Mouse (Mus musculus): ENCODE measurements around the gene Zdhhc9. TPM values are rescaled to one million over a fixed set of nuclear protein-coding genes. Genes with fewer than 3 reads are reported as not detected.

Zdhhc9 gene
- polyA plus RNA-seq, 1 experiment from 2014 or later: 9.0 TPM

DNA sequence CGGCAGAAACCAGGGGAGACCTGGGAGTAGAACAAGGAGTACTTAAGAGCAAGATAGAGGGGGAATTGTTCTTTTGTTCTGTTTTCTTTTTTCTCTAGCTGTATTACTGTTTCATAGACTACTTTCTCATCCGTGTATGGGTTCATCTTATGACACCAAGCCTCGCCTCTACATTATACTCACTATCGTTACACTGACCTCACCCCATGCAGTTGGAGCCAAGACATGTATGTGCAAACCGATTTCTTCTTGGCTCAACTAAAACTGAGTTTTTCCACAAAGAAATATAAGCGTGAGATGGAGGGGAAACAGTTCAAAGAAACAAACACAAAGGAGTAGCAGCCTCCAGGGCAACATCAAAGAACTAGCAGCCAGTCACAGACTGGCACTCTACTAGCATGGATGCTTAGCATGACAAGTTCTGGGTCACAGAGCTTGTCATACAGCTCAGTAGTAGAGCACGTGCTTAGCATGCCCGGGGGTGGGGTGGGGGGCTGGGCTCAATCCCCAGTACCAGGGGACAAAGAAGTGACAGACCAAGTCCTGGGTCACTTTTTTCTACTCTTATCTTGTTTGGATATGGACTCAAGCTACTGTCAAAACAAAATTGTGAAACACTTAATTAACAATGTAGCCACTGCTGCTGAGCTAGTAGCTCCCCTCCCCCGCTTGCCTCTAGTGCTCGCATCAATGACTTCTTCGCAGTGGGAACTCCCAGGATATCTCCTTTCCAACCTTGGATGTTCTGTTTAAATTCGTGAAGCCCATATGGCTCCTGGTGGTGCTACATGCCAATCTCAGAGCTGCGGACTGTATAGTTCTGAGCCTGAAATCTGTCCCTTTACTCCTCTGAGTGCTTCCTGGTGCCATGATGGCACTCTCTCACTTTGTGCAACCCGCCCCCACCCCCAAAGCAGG, 15.2 kb downstream of the Zdhhc9 start:
- H3K27me3 ChIP-seq (ENCODE audit: control insufficient read depth, insufficient read depth, low read depth, low read length): no peaks in the 10 kb centered on the region
- WGBS: 56% methylated on average over 14 of the region's 14 CpGs
- no peaks in the 10 kb centered on the region for H3K4me1 ChIP-seq (ENCODE audit: control insufficient read depth, insufficient read depth, low read length)
- no peaks in the 10 kb centered on the region for H3K9me3 ChIP-seq (replicated peaks; ENCODE audit: control insufficient read depth, low read length, poor library complexity, severe bottlenecking)
- ATAC-seq: no peak
- no peak overlapping the region for H3K27ac ChIP-seq (ENCODE audit: low read length)
- peaks cover 5% of the 10 kb centered on the region; the same call in 1 of the 2 replicates for H3K36me3 ChIP-seq (ENCODE audit: control insufficient read depth, insufficient read depth, low read length)
- no peak overlapping the region for H3K4me3 ChIP-seq (ENCODE audit: low read depth, low read length)
- H3K9ac ChIP-seq (ENCODE audit: low read depth, low read length): no peak overlapping the region
- H3K4me2 ChIP-seq (ENCODE audit: low read length): no peak overlapping the region

DNA sequence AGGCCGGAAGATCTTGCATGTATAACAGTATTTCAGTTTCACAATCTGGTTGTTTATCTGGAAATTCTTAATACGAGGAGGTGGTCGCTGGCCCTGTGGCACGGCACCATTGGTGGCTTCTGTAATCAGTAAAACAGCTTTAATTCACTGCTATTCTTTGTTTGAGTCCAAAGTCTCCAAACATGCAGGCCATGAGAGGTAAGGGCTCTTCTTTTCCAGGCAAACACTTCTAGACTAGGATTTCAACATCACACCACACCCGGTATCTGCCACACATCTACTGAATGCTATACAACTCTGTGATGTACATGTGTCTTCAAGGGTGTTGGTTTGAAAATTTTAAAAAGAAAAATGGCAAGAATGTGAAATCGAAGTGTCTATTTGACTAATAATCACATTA, 17.4 kb downstream of the Zdhhc9 start:
- no peak overlapping the region for H3K9ac ChIP-seq (ENCODE audit: low read depth, low read length)
- no peak overlapping the region for H3K4me3 ChIP-seq (ENCODE audit: low read depth, low read length)
- no peaks in the 10 kb centered on the region for H3K4me1 ChIP-seq (ENCODE audit: control insufficient read depth, insufficient read depth, low read length)
- ATAC-seq: no peak
- H3K9me3 ChIP-seq (replicated peaks; ENCODE audit: control insufficient read depth, low read length, poor library complexity, severe bottlenecking): no peaks in the 10 kb centered on the region
- no peak overlapping the region for H3K27ac ChIP-seq (ENCODE audit: low read length)
- H3K27me3 ChIP-seq (ENCODE audit: control insufficient read depth, insufficient read depth, low read depth, low read length): no peaks in the 10 kb centered on the region
- H3K4me2 ChIP-seq (ENCODE audit: low read length): no peak overlapping the region
- H3K36me3 ChIP-seq (ENCODE audit: control insufficient read depth, insufficient read depth, low read length): peaks cover 5% of the 10 kb centered on the region; the same call in 1 of the 2 replicates
- 91% methylated on average over 6 of the region's 6 CpGs for WGBS

DNA sequence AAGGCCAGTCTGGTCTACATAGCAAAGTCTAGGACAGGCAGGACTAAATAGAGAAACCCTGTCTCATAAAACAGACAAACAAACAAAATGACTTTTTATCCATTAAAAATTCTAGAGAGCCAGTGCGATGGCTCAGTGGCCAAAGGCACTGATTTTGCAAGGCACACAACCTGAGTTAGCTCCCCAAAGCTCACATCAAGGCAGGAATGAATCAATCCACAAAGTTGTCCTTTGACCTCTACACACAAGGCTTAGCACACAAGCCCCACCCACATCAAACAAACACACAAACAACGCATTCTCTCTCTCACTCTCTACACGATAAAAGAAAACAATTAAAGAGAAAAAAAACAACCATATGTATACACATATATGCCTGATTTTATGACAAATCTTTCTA, 24.0 kb downstream of the Zdhhc9 start:
- Histone ChIP-seq H3K4me3 (ENCODE audit: low read depth, low read length) (no peak overlapping the region), H3K9me3 (replicated peaks; ENCODE audit: control insufficient read depth, low read length, poor library complexity, severe bottlenecking) (no peaks in the 10 kb centered on the region), H3K36me3 (ENCODE audit: control insufficient read depth, insufficient read depth, low read length) (0 out of 2 replicates have a peak, but pooled peaks cover 3% of the 10 kb centered on the region), H3K4me1 (ENCODE audit: control insufficient read depth, insufficient read depth, low read length) (no peaks in the 10 kb centered on the region), H3K4me2 (ENCODE audit: low read length) (no peak overlapping the region), H3K9ac (ENCODE audit: low read depth, low read length) (no peak overlapping the region), H3K27me3 (ENCODE audit: control insufficient read depth, insufficient read depth, low read depth, low read length) (no peaks in the 10 kb centered on the region), H3K27ac (ENCODE audit: low read length) (no peak overlapping the region)
- ATAC-seq: no peak
- WGBS: 76% methylated on average over 3 of the region's 3 CpGs

DNA sequence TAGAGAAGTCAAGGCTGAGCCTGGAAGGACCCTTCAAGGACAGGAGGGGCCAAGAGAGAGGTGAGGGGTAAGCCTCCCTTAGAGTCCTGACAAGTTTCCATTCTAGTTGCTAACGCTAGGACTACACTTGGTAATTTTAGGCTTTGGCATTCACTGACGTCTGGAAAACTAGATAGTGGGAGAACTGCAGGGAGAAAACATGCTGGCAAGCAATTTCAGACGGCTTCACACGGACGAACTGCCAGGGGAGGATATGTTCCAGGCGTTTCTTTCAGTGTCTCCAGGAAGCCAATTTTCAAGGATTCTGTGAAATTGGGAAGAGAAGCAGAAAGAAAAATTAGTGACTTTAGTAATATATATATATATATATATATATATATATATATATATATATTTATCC, 26.8 kb downstream of the Zdhhc9 start:
- H3K4me3 ChIP-seq (ENCODE audit: low read depth, low read length): no peak overlapping the region
- H3K27ac ChIP-seq (ENCODE audit: low read length): no peak overlapping the region
- no peaks in the 10 kb centered on the region for H3K9me3 ChIP-seq (replicated peaks; ENCODE audit: control insufficient read depth, low read length, poor library complexity, severe bottlenecking)
- H3K9ac ChIP-seq (ENCODE audit: low read depth, low read length): no peak overlapping the region
- no peak overlapping the region for H3K4me2 ChIP-seq (ENCODE audit: low read length)
- no peaks in the 10 kb centered on the region for H3K4me1 ChIP-seq (ENCODE audit: control insufficient read depth, insufficient read depth, low read length)
- no peak for ATAC-seq
- H3K36me3 ChIP-seq (ENCODE audit: control insufficient read depth, insufficient read depth, low read length): 0 out of 2 replicates have a peak, but pooled peaks cover 3% of the 10 kb centered on the region
- H3K27me3 ChIP-seq (ENCODE audit: control insufficient read depth, insufficient read depth, low read depth, low read length): no peaks in the 10 kb centered on the region
- 90% methylated on average over 6 of the region's 6 CpGs for WGBS

DNA sequence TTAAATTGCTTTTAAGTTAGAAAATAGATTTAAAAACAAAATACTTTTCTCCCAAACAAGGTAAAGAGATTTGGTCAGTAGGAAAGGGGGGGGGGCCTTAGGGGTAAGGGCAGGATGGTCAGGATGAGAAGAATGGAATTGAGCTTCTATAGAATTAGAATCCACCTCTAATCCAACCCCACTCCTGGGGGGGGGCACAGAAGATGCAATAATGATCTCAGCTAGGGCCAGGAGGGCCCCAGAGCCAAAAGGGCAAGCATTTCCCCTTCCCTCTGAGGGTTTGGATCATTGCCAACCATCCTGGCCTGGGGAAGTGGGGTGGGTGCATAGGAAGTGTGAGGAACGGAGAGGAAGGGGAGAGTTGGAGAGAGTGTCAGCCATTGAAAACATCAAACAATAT, 38.3 kb downstream of the Zdhhc9 start:
- no peaks in the 10 kb centered on the region for H3K9me3 ChIP-seq (replicated peaks; ENCODE audit: control insufficient read depth, low read length, poor library complexity, severe bottlenecking)
- no peaks in the 10 kb centered on the region for H3K4me1 ChIP-seq (ENCODE audit: control insufficient read depth, insufficient read depth, low read length)
- H3K36me3 ChIP-seq (ENCODE audit: control insufficient read depth, insufficient read depth, low read length): no peaks in the 10 kb centered on the region
- H3K27me3 ChIP-seq (ENCODE audit: control insufficient read depth, insufficient read depth, low read depth, low read length): no peaks in the 10 kb centered on the region
- no peak overlapping the region for H3K4me2 ChIP-seq (ENCODE audit: low read length)
- no peak overlapping the region for H3K9ac ChIP-seq (ENCODE audit: low read depth, low read length)
- no peak overlapping the region for H3K4me3 ChIP-seq (ENCODE audit: low read depth, low read length)
- whole genome bisulfite sequencing: 23% methylated on average over 1 of the region's 1 CpGs
- 0 out of 2 replicates have a peak, but pooled peaks have one; percentile 36 for ATAC-seq
- no peak overlapping the region for H3K27ac ChIP-seq (ENCODE audit: low read length)

DNA sequence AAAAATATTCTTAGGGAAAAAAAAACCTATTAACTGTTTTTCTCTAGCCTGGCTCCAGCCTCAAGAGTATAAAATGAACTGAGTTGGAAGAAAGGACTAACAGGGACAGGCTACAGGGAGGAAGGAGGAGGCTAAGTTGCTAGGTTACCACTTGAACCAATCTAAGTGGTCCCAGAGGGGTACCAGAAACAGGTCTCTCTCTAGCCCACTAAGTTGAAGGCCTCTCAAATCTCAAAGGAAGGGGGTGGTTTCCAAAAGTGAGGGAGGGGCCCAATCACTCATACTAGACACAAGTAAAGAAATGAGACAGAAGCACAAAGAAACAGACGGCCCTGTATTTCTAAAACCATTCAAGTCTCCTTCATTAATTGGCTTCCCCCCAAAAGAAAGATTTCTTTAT, 38.8 kb downstream of the Zdhhc9 start:
- H3K4me3 ChIP-seq (ENCODE audit: low read depth, low read length): no peak overlapping the region
- no peaks in the 10 kb centered on the region for H3K36me3 ChIP-seq (ENCODE audit: control insufficient read depth, insufficient read depth, low read length)
- H3K27ac ChIP-seq (ENCODE audit: low read length): no peak overlapping the region
- no peaks in the 10 kb centered on the region for H3K27me3 ChIP-seq (ENCODE audit: control insufficient read depth, insufficient read depth, low read depth, low read length)
- no peaks in the 10 kb centered on the region for H3K9me3 ChIP-seq (replicated peaks; ENCODE audit: control insufficient read depth, low read length, poor library complexity, severe bottlenecking)
- peak; percentile 73; the same call in 1 of the 2 replicates for ATAC-seq
- H3K9ac ChIP-seq (ENCODE audit: low read depth, low read length): no peak overlapping the region
- no peak overlapping the region for H3K4me2 ChIP-seq (ENCODE audit: low read length)
- WGBS: 21% methylated on average over 1 of the region's 1 CpGs
- H3K4me1 ChIP-seq (ENCODE audit: control insufficient read depth, insufficient read depth, low read length): no peaks in the 10 kb centered on the region

DNA sequence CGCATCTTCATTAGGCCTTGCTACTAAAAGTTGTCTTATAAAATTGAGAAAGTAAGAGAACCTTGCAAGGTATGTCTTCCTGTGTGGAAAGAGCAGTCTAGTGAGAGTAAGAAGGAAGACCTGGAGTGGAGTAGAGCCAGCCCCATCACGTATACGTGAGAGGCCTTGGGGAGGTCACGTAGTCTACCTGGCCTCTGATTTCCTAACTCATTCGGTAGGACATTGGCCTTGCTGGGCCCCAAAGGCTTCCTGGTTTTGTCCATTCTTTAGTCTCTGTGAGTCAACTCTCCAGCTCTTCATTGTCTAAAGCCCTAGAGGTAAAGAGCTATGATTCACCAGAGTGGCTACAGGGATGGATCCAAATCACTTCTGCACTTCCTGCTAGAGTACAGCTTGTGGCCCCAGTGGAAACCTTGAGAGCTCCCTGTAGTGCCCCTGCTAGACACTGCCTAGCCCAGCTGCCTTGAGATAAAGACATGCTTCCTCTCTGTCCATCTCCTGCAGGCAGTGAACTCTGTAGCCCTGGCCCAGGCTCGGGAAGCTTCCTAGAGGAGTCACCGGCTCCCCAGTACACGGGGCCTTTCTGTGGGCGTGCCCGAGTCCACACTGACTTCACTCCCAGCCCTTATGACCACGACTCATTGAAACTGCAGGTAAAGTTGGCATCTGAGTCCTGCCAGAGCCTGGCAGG, 50.3 kb downstream of the Zdhhc9 start:
- Histone ChIP-seq H3K4me1 (ENCODE audit: control insufficient read depth, insufficient read depth, low read length) (no peaks in the 10 kb centered on the region), H3K36me3 (ENCODE audit: control insufficient read depth, insufficient read depth, low read length) (no peaks in the 10 kb centered on the region), H3K9ac (ENCODE audit: low read depth, low read length) (no peak overlapping the region), H3K9me3 (replicated peaks; ENCODE audit: control insufficient read depth, low read length, poor library complexity, severe bottlenecking) (no peaks in the 10 kb centered on the region), H3K27ac (ENCODE audit: low read length) (no peak overlapping the region), H3K27me3 (ENCODE audit: control insufficient read depth, insufficient read depth, low read depth, low read length) (no peaks in the 10 kb centered on the region), H3K4me3 (ENCODE audit: low read depth, low read length) (no peak overlapping the region), H3K4me2 (ENCODE audit: low read length) (no peak overlapping the region)
- no peak for ATAC-seq
- 93% methylated on average over 11 of the region's 11 CpGs for WGBS

DNA sequence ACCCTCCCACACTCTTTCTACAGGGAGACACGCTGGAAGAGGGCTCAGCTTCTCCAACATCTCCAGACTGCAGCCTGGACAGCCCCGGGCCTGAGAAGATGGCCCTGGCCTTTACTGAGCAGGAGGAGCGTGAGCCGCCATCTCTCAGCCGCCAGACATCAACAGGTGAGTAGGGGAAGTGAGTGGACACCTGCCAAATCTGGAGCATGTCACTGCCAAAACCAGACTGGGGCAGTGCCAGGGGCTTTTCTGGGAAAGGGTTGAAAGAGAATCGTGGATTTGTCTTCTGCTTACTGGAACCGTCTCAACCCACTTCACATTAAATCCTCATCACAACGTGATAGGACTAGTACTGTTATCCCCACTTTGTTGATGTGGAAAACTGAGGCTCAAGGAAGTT, 51.3 kb downstream of the Zdhhc9 start:
- 93% methylated on average over 8 of the region's 8 CpGs for WGBS
- Histone ChIP-seq H3K9me3 (replicated peaks; ENCODE audit: control insufficient read depth, low read length, poor library complexity, severe bottlenecking) (no peaks in the 10 kb centered on the region), H3K36me3 (ENCODE audit: control insufficient read depth, insufficient read depth, low read length) (no peaks in the 10 kb centered on the region), H3K4me1 (ENCODE audit: control insufficient read depth, insufficient read depth, low read length) (no peaks in the 10 kb centered on the region), H3K27me3 (ENCODE audit: control insufficient read depth, insufficient read depth, low read depth, low read length) (no peaks in the 10 kb centered on the region), H3K9ac (ENCODE audit: low read depth, low read length) (no peak overlapping the region), H3K4me2 (ENCODE audit: low read length) (no peak overlapping the region), H3K4me3 (ENCODE audit: low read depth, low read length) (no peak overlapping the region), H3K27ac (ENCODE audit: low read length) (no peak overlapping the region)
- ATAC-seq: no peak

DNA sequence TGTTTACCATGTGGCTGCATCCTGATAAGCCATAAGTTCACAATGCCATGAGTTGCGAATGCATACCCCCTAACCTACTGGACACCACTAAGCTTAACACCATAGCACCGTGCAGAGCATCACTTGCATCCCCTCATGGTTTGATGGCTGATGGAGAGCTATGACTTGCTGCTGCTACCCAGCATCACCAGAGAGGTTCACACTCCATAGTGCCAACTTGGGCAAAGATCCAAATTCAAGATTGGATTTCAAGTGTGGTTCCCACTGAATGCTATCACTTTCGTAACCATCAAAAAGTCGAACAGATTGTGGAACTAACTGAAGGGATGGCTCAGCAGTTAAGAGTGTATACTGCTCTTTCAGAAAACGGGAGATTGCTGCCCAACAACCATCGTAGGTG, 53.2 kb downstream of the Zdhhc9 start:
- Histone ChIP-seq H3K27me3 (ENCODE audit: control insufficient read depth, insufficient read depth, low read depth, low read length) (no peaks in the 10 kb centered on the region), H3K27ac (ENCODE audit: low read length) (no peak overlapping the region), H3K36me3 (ENCODE audit: control insufficient read depth, insufficient read depth, low read length) (no peaks in the 10 kb centered on the region), H3K4me1 (ENCODE audit: control insufficient read depth, insufficient read depth, low read length) (no peaks in the 10 kb centered on the region), H3K4me3 (ENCODE audit: low read depth, low read length) (no peak overlapping the region), H3K9ac (ENCODE audit: low read depth, low read length) (no peak overlapping the region), H3K9me3 (replicated peaks; ENCODE audit: control insufficient read depth, low read length, poor library complexity, severe bottlenecking) (no peaks in the 10 kb centered on the region), H3K4me2 (ENCODE audit: low read length) (no peak overlapping the region)
- ATAC-seq: no peak
- 91% methylated on average over 6 of the region's 6 CpGs for WGBS
